24 mouse cellular contexts compared by ENCODE assay signal in genomic region chr16:42863231-42863630, GRCm38 (mm10). TPM values are rescaled to one million over a fixed set of nuclear protein-coding genes. Genes with fewer than 3 reads are reported as not detected.
DNase-seq lines count a peak whose midpoint lies in the region; ATAC-seq lines count a peak whose summit lies in the region.
"Had no signal": no experiment of that assay in that cellular context is flagged by ENCODE, and none has a peak within 500 bp of the region (broad histone marks: within the 10 kb centered on the region; RNA-seq: fewer than 3 reads in every experiment).

No protein-coding gene starts in this region.

- no peaks in the 10 kb centered on the region for H3K36me3 ChIP-seq in limb, embryonic 11.5 days (ENCODE audit: control insufficient read depth, insufficient read depth, low read length)
- H3K36me3 ChIP-seq in limb, embryonic 10.5 days, result no peaks in the 10 kb centered on the region
- no peaks in the 10 kb centered on the region for H3K36me3 ChIP-seq in embryonic facial prominence, embryonic 14.5 days (ENCODE audit: control insufficient read depth, insufficient read depth, low read length)
- no peaks in the 10 kb centered on the region for H3K36me3 ChIP-seq in limb, embryonic 12.5 days
- H3K36me3 ChIP-seq in limb, embryonic 15.5 days, result no peaks in the 10 kb centered on the region
- H3K36me3 ChIP-seq in hindbrain, embryonic 12.5 days, result no peaks in the 10 kb centered on the region
- H3K36me3 ChIP-seq: forebrain, embryonic 10.5 days; heart, embryonic 10.5 days; hindbrain, embryonic 13.5 days; intestine, embryonic 15.5 days had no signal

- no peak overlapping the region for H3K4me2 ChIP-seq in limb, embryonic 11.5 days (ENCODE audit: low read depth, severe bottlenecking)
- peak overlapping the region; percentile 10; the same call in 1 of the 2 replicates for H3K4me2 ChIP-seq in embryonic facial prominence, embryonic 14.5 days (ENCODE audit: low read depth, low read length)
- no peak overlapping the region for H3K4me2 ChIP-seq in limb, embryonic 12.5 days
- H3K4me2 ChIP-seq in limb, embryonic 15.5 days, result no peak overlapping the region
- no peak overlapping the region for H3K4me2 ChIP-seq in hindbrain, embryonic 12.5 days (replicated peaks)
- H3K4me2 ChIP-seq: hindbrain, embryonic 13.5 days; intestine, embryonic 15.5 days had no signal

- H3K4me3 ChIP-seq in limb, embryonic 11.5 days (ENCODE audit: low read depth, low read length), result no peak overlapping the region
- H3K4me3 ChIP-seq in limb, embryonic 10.5 days, result no peak overlapping the region
- H3K4me3 ChIP-seq in embryonic facial prominence, embryonic 14.5 days (ENCODE audit: low read depth, low read length), result no peak overlapping the region
- no peak overlapping the region for H3K4me3 ChIP-seq in limb, embryonic 12.5 days (replicated peaks)
- no peak overlapping the region for H3K4me3 ChIP-seq in limb, embryonic 15.5 days
- H3K4me3 ChIP-seq in hindbrain, embryonic 12.5 days, result no peak overlapping the region
- H3K4me3 ChIP-seq: forebrain, embryonic 10.5 days; heart, adult 2 months; heart, embryonic 10.5 days; hindbrain, embryonic 13.5 days; intestine, embryonic 15.5 days had no signal

- DNase-seq in limb, embryonic 11.5 days (ENCODE audit: low spot score), result peak; percentile 22
- DNase-seq in limb, embryonic 10.5 days (ENCODE audit: low spot score), result no peak
- DNase-seq in embryonic facial prominence, embryonic 14.5 days (ENCODE audit: low spot score), result peak; percentile 82
- no peak for DNase-seq in adrenal gland, postnatal 14 days
- DNase-seq in urinary bladder, postnatal 25 days (ENCODE audit: low spot score), result no peak
- DNase-seq: adrenal gland, adult 8-10 months; adrenal gland, postnatal 36 days; cerebellum, adult 18-20 months; cerebellum, adult 9-10 months; cerebellum, postnatal 14 days; forebrain, postnatal 0 days; gastrocnemius, postnatal 10 days; gastrocnemius, postnatal 36 days; heart, adult 2 months had no signal

- H3K4me1 ChIP-seq in limb, embryonic 11.5 days (ENCODE audit: control insufficient read depth, insufficient read depth, low read length), result no peaks in the 10 kb centered on the region
- H3K4me1 ChIP-seq in limb, embryonic 10.5 days, result no peaks in the 10 kb centered on the region
- peaks cover 3% of the 10 kb centered on the region; the same call in 1 of the 2 replicates for H3K4me1 ChIP-seq in embryonic facial prominence, embryonic 14.5 days (ENCODE audit: control insufficient read depth, insufficient read depth, low read length)
- H3K4me1 ChIP-seq in limb, embryonic 12.5 days (replicated peaks), result peaks cover 3% of the 10 kb centered on the region; the same call in 1 of the 2 replicates
- H3K4me1 ChIP-seq in limb, embryonic 15.5 days, result no peaks in the 10 kb centered on the region
- H3K4me1 ChIP-seq in hindbrain, embryonic 12.5 days, result no peaks in the 10 kb centered on the region
- H3K4me1 ChIP-seq: forebrain, embryonic 10.5 days; heart, embryonic 10.5 days; hindbrain, embryonic 13.5 days; intestine, embryonic 15.5 days had no signal

- no peaks in the 10 kb centered on the region for H3K9me3 ChIP-seq in limb, embryonic 11.5 days (ENCODE audit: control insufficient read depth, low read length)
- H3K9me3 ChIP-seq in limb, embryonic 10.5 days (replicated peaks), result no peaks in the 10 kb centered on the region
- no peaks in the 10 kb centered on the region for H3K9me3 ChIP-seq in embryonic facial prominence, embryonic 14.5 days (ENCODE audit: control insufficient read depth, low read length)
- H3K9me3 ChIP-seq in limb, embryonic 12.5 days, result no peaks in the 10 kb centered on the region
- no peaks in the 10 kb centered on the region for H3K9me3 ChIP-seq in limb, embryonic 15.5 days
- H3K9me3 ChIP-seq in hindbrain, embryonic 12.5 days (replicated peaks), result no peaks in the 10 kb centered on the region
- H3K9me3 ChIP-seq: forebrain, embryonic 10.5 days; heart, embryonic 10.5 days; hindbrain, embryonic 13.5 days; intestine, embryonic 15.5 days had no signal

- no peak overlapping the region for H3K9ac ChIP-seq in limb, embryonic 11.5 days (ENCODE audit: low read length)
- H3K9ac ChIP-seq in embryonic facial prominence, embryonic 14.5 days (ENCODE audit: low read depth, low read length), result no peak overlapping the region
- no peak overlapping the region for H3K9ac ChIP-seq in limb, embryonic 12.5 days (replicated peaks)
- no peak overlapping the region for H3K9ac ChIP-seq in limb, embryonic 15.5 days
- no peak overlapping the region for H3K9ac ChIP-seq in hindbrain, embryonic 12.5 days
- H3K9ac ChIP-seq: forebrain, postnatal 0 days; hindbrain, embryonic 13.5 days; intestine, embryonic 15.5 days had no signal

- H3K27me3 ChIP-seq in limb, embryonic 11.5 days (ENCODE audit: control insufficient read depth, insufficient read depth, low read length), result no peaks in the 10 kb centered on the region
- H3K27me3 ChIP-seq in limb, embryonic 10.5 days (ENCODE audit: low read depth, poor library complexity, severe bottlenecking), result no peaks in the 10 kb centered on the region
- H3K27me3 ChIP-seq in embryonic facial prominence, embryonic 14.5 days (replicated peaks; ENCODE audit: control insufficient read depth, insufficient read depth, low read length), result no peaks in the 10 kb centered on the region
- no peaks in the 10 kb centered on the region for H3K27me3 ChIP-seq in limb, embryonic 12.5 days
- H3K27me3 ChIP-seq in limb, embryonic 15.5 days, result no peaks in the 10 kb centered on the region
- no peaks in the 10 kb centered on the region for H3K27me3 ChIP-seq in hindbrain, embryonic 12.5 days
- H3K27me3 ChIP-seq: hindbrain, embryonic 13.5 days; intestine, embryonic 15.5 days had no signal

- ATAC-seq in limb, embryonic 11.5 days (ENCODE audit: insufficient number of reproducible peaks, low FRiP score, low TSS enrichment, low read depth), result peak; percentile 51; the same call in 1 of the 2 replicates
- peak; percentile 67; the same call in 1 of the 2 replicates for ATAC-seq in embryonic facial prominence, embryonic 14.5 days (ENCODE audit: low read depth)
- peak; percentile 76 for ATAC-seq in limb, embryonic 12.5 days (ENCODE audit: insufficient number of reproducible peaks, insufficient read depth, low FRiP score, low TSS enrichment, low read depth)
- ATAC-seq in limb, embryonic 15.5 days (ENCODE audit: insufficient number of reproducible peaks, low FRiP score, low TSS enrichment, low read depth), result no peak
- no peak for ATAC-seq in hindbrain, embryonic 12.5 days (ENCODE audit: low FRiP score)
- ATAC-seq: activated CD4-positive, CD25-positive, alpha-beta regulatory T cell, adult 4 months; forebrain, embryonic 14.5 days; forebrain, postnatal 0 days; hindbrain, embryonic 16.5 days; intestine, embryonic 15.5 days had no signal

- WGBS in limb, embryonic 11.5 days, result 59% methylated on average over 2 of the region's 2 CpGs
- 82% methylated on average over 2 of the region's 2 CpGs for WGBS in limb, embryonic 10.5 days
- 37% methylated on average over 2 of the region's 2 CpGs for WGBS in embryonic facial prominence, embryonic 14.5 days
- 40% methylated on average over 2 of the region's 2 CpGs for WGBS in limb, embryonic 12.5 days
- 41% methylated on average over 2 of the region's 2 CpGs for WGBS in limb, embryonic 15.5 days
- WGBS in hindbrain, embryonic 12.5 days, result 85% methylated on average over 2 of the region's 2 CpGs

- no peak overlapping the region; the same call in 1 of the 2 replicates for H3K27ac ChIP-seq in limb, embryonic 11.5 days (replicated peaks; ENCODE audit: low read depth, low read length)
- no peak overlapping the region for H3K27ac ChIP-seq in limb, embryonic 10.5 days
- H3K27ac ChIP-seq in embryonic facial prominence, embryonic 14.5 days (replicated peaks; ENCODE audit: low read depth, low read length), result peak overlapping the region; percentile 68
- peak overlapping the region; percentile 60; the same call in 1 of the 2 replicates for H3K27ac ChIP-seq in limb, embryonic 12.5 days
- H3K27ac ChIP-seq in limb, embryonic 15.5 days, result peak overlapping the region; percentile 60; the same call in 1 of the 2 replicates
- no peak overlapping the region for H3K27ac ChIP-seq in hindbrain, embryonic 12.5 days
- H3K27ac ChIP-seq: forebrain, embryonic 10.5 days; heart, adult 2 months; heart, embryonic 10.5 days; hindbrain, embryonic 13.5 days; intestine, embryonic 15.5 days had no signal

RNA-seq across cellular contexts. Expression of gene Zbtb20, which starts 12.4 kb away (rescaled TPM):
- 12.9 and 14.7 TPM in 2 replicates for polyA plus RNA-seq in limb, embryonic 11.5 days (2014; fragmentation: Nextera tagmentation; extraction: Ambion mirVana)
- polyA plus RNA-seq in limb, embryonic 10.5 days (2016; fragmentation: Nextera tagmentation; extraction: Ambion mirVana), result 7.8 and 11.7 TPM in 2 replicates
- 20.6 and 23.6 TPM in 2 replicates for polyA plus RNA-seq in embryonic facial prominence, embryonic 14.5 days (2014; fragmentation: Nextera tagmentation; extraction: Ambion mirVana)
- 14.2 and 18.8 TPM in 2 replicates for polyA plus RNA-seq in limb, embryonic 12.5 days (2016; fragmentation: Nextera tagmentation; extraction: Ambion mirVana)
- 21.9 and 22.4 TPM in 2 replicates for polyA plus RNA-seq in limb, embryonic 15.5 days (2015; fragmentation: Nextera tagmentation; extraction: Ambion mirVana)
- 143 and 147 TPM in 2 replicates for total RNA-seq in adrenal gland, postnatal 14 days (2021)
- polyA plus RNA-seq in hindbrain, embryonic 12.5 days (2016; fragmentation: Nextera tagmentation; extraction: Ambion mirVana), result 62.9 and 64.6 TPM in 2 replicates

Comparison
In these comparisons a context has a peak if more than half of its experiments do, and no peak if none do; other contexts are left out.
1. ATAC-seq: peak in limb, embryonic 11.5 days (single experiment), embryonic facial prominence, embryonic 14.5 days (single experiment) and limb, embryonic 12.5 days (single experiment); none in limb, embryonic 15.5 days (single experiment) and hindbrain, embryonic 12.5 days (single experiment).
2. DNase-seq: peak in limb, embryonic 11.5 days (single experiment) and embryonic facial prominence, embryonic 14.5 days (single experiment); none in limb, embryonic 10.5 days (single experiment), adrenal gland, postnatal 14 days (single experiment) and urinary bladder, postnatal 25 days (single experiment).
3. H3K27ac ChIP-seq: peak in embryonic facial prominence, embryonic 14.5 days (single experiment), limb, embryonic 12.5 days (single experiment) and limb, embryonic 15.5 days (single experiment); none in limb, embryonic 11.5 days (single experiment), limb, embryonic 10.5 days (single experiment) and hindbrain, embryonic 12.5 days (single experiment).